Mouse (Mus musculus) forebrain, embryonic 11.5 days (tissue): ENCODE data around the gene Ddx56. TPM values are rescaled to one million over a fixed set of nuclear protein-coding genes. Genes with fewer than 3 reads are reported as not detected.

ENCODE experiments used
- ATAC-seq: fragments of 200-750 bp; cut with Nextera tagmentation; replicated peaks from 2 replicates; pipeline ENCODE4 v1.8.0; 2017; ENCODE audit warnings: moderate TSS enrichment; ENCODE audit not compliant: low FRiP score
- DNase-seq: peaks from one replicate; pipeline ENCODE4 v3.0.0-alpha.2; 2017; ENCODE audit warnings: low spot score
- H3K27ac ChIP-seq: fragments of 300-500 bp; sonication (generic); 2 replicates; pipeline ENCODE4 v1.5.1; 2014; ENCODE audit warnings: low read depth, low read length
- H3K27me3 ChIP-seq: fragments of 300-500 bp; sonication (generic); 2 replicates; pipeline ENCODE4 v1.6.1; 2014; ENCODE audit warnings: mild to moderate bottlenecking, low read length, mixed read lengths; ENCODE audit not compliant: control insufficient read depth, insufficient read depth
- H3K36me3 ChIP-seq: fragments of 300-500 bp; sonication (generic); 2 replicates; pipeline ENCODE4 v1.6.1; 2014; ENCODE audit warnings: mild to moderate bottlenecking, low read length, moderate library complexity, mixed read lengths; ENCODE audit not compliant: control insufficient read depth, insufficient read depth
- H3K4me1 ChIP-seq: fragments of 300-500 bp; sonication (generic); replicated peaks from 2 replicates; pipeline ENCODE4 v1.6.1; 2014; ENCODE audit warnings: low read length, mixed read lengths; ENCODE audit not compliant: control insufficient read depth, insufficient read depth
- H3K4me2 ChIP-seq: fragments of 300-500 bp; sonication (generic); 2 replicates; pipeline ENCODE4 v1.6.1; 2014; ENCODE audit warnings: low read depth, mild to moderate bottlenecking, low read length, moderate library complexity, mixed read lengths; ENCODE audit not compliant: severe bottlenecking
- H3K4me3 ChIP-seq: fragments of 300-500 bp; sonication (generic); 2 replicates; pipeline ENCODE4 v1.5.1; 2014; ENCODE audit warnings: low read depth, low read length
- H3K9ac ChIP-seq: fragments of 300-500 bp; sonication (generic); 2 replicates; pipeline ENCODE4 v1.6.1; 2014; ENCODE audit warnings: low read length
- H3K9me3 ChIP-seq: fragments of 300-500 bp; sonication (generic); 2 replicates; pipeline ENCODE4 v1.6.1; 2016; ENCODE audit warnings: low read length, mixed read lengths; ENCODE audit not compliant: control insufficient read depth
- WGBS: fragments of 180-500 bp; shearing (Covaris S2); extraction: QIAGEN DNeasy Blood & Tissue Kit; methylation state at CpG from one replicate; pipeline ENCODE4 v1.1.7; 2014; 5-methylcytosine and 5-hydroxymethylcytosine counted together
- polyA plus RNA-seq: library from polyadenylated mRNA; unstranded; fragments of >200 nt; fragmentation: Nextera tagmentation; extraction: Ambion mirVana; gene quantifications from 2 replicates; pipeline ENCODE4 v1.2.1, GENCODE M21; 2014

The Ddx56 gene
- polyA plus RNA-seq: 104 and 110 TPM in 2 replicates

DNA sequence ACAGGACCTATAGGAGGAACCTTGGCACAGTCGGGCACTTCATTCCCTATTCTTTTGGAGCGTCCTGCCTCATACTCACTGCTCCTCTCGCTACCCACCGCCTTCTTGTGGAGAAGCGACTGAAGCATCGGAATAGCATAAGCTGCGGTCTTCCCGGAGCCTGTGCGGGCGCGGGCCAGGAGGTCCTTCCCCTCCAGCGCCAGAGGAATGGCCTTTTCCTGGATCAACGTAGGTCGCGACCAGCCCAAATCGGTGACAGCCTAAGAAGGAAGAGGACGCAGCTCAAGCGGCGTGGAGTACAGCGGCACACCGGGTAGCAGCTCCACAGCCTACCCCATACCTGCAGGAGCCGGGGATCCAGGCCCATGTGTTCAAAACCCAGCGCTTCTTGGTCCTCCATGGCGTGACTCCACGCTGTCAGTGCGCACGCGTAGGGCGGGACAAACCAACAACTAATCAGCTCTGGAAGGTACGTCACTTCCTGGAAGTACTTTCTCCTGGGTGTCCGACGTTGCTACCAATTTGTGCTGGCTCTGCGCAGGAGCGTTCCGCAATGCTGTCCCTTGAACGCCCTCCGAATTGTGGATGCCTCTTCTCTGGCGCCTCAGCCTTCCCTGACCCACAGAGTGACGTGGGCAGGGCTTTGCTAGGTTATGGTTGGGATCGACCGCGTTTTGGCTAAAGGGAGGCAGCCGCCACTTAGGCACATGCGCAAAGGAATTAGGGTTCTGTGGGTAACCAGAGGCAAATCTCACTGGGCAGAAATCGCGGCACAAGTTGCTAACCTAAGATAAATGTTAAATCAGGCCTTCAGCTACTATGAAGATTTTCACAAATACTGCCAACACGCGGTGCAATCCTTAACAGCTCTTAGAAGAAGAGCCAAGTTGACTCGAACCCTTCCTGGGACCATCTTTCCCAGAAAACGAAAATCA, at the start of gene Ddx56:
Gene Ddx56, minus strand, starts transcription at position 453 of the 935 bp plus-strand sequence.
- H3K4me1 ChIP-seq: peaks cover 8% of the 10 kb centered on the region; the same call in 1 of the 2 replicates
- H3K36me3 ChIP-seq: peaks cover 17% of the 10 kb centered on the region
- WGBS: 2% methylated on average over 50 of the region's 50 CpGs
- peak within 1 kb of the TSS; percentile 87 for H3K9ac ChIP-seq
- peak; percentile 92 for DNase-seq
- peak within 1 kb of the TSS; percentile 90 for H3K27ac ChIP-seq
- peak within 1 kb of the TSS; percentile 96 for H3K4me3 ChIP-seq
- no peaks in the 10 kb centered on the region for H3K9me3 ChIP-seq
- ATAC-seq: peak; percentile 96
- no peaks in the 10 kb centered on the region for H3K27me3 ChIP-seq
- H3K4me2 ChIP-seq: peak within 1 kb of the TSS; percentile 94

DNA sequence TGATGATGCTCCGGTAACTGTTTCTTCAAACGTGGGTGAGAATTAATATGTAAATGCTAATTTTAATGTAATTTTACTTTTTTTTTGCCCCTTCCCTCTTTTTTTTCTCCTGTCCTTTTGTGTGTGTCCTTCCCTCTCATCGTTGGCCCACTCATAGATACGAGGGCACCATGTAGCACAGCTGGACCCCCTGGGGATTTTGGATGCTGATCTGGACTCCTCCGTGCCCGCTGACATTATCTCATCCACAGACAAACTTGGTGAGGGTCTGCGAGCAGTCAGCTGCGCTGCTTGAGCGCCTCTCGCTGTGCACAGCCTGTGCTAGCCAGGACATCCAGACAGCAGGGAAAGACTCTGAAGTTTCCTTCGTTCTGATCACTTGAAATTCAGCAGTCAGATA, 49.2 kb upstream of the Ddx56 start:
- Histone ChIP-seq H3K4me1 (no peaks in the 10 kb centered on the region), H3K36me3 (no peaks in the 10 kb centered on the region; the same call in 1 of the 2 replicates), H3K4me2 (no peak overlapping the region), H3K27me3 (no peaks in the 10 kb centered on the region), H3K9ac (no peak overlapping the region), H3K9me3 (no peaks in the 10 kb centered on the region), H3K4me3 (no peak overlapping the region), H3K27ac (no peak overlapping the region)
- ATAC-seq: no peak
- no peak for DNase-seq
- 88% methylated on average over 11 of the region's 11 CpGs for WGBS

GRCm38 (mm10) chr11:6313874-6314406, 46.4 kb upstream of the Ddx56 start:
- 93% methylated on average over 7 of the region's 7 CpGs for WGBS
- Histone ChIP-seq H3K27me3 (no peaks in the 10 kb centered on the region), H3K4me2 (no peak overlapping the region), H3K9ac (no peak overlapping the region), H3K9me3 (no peaks in the 10 kb centered on the region), H3K4me3 (no peak overlapping the region), H3K36me3 (no peaks in the 10 kb centered on the region; the same call in 1 of the 2 replicates), H3K4me1 (no peaks in the 10 kb centered on the region), H3K27ac (no peak overlapping the region)
- ATAC-seq: no peak
- no peak for DNase-seq

DNA sequence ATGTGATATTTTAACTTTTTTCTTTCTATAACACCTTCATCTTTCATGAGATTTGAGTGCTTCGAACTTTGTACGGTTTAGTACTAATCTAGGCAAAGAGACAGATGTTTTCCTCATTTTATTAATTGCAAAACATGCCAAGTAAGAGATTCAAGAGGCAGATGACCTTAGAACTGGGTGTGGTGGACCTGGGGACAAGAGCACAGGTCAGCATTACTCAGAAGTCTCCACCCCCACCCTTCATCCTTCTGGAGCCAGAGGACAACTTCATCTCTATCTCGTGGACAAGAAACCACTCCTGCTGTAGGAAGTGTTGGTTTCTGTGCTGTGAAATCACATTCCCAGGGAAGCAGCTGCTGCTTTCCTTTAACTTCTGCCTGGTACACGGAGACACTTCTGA, 40.6 kb upstream of the Ddx56 start:
- 95% methylated on average over 4 of the region's 4 CpGs for WGBS
- Histone ChIP-seq H3K4me3 (no peak overlapping the region), H3K27me3 (no peaks in the 10 kb centered on the region), H3K36me3 (no peaks in the 10 kb centered on the region), H3K4me2 (no peak overlapping the region), H3K9me3 (no peaks in the 10 kb centered on the region), H3K9ac (no peak overlapping the region), H3K4me1 (no peaks in the 10 kb centered on the region), H3K27ac (no peak overlapping the region)
- ATAC-seq: no peak
- DNase-seq: no peak

DNA sequence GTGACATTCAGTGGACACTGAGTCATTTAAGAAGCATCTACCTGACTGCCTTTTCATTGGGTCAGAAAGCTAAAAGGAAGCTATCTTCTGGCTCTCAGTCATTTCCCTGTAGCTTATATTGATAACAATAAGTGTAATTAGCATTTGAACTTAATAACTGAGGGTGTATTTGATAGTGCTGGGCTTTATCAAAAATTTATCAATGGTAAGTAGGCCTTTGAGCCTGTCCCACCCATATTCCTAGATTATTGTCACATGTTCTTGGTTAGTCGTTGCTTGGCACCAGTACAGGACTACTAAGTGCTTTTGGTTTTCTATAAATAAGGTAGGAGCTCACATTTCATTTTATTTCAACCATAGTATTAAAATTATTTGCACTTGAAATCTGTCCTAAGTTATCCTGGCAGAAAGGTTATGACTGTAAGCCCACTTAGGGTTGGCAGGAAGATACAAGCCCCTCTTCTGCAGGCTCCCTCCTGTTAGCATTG, 38.4 kb upstream of the Ddx56 start:
- Histone ChIP-seq H3K9me3 (no peaks in the 10 kb centered on the region), H3K27ac (no peak overlapping the region), H3K36me3 (no peaks in the 10 kb centered on the region; the same call in 1 of the 2 replicates), H3K27me3 (no peaks in the 10 kb centered on the region), H3K4me3 (no peak overlapping the region), H3K4me2 (no peak overlapping the region), H3K9ac (no peak overlapping the region), H3K4me1 (no peaks in the 10 kb centered on the region)
- WGBS: 98% methylated on average over 1 of the region's 1 CpGs
- DNase-seq: no peak
- no peak for ATAC-seq

- DNase-seq: no peak
- 81% methylated on average over 2 of the region's 2 CpGs for WGBS
- Histone ChIP-seq H3K4me1 (no peaks in the 10 kb centered on the region), H3K27ac (no peak overlapping the region), H3K4me2 (no peak overlapping the region), H3K27me3 (no peaks in the 10 kb centered on the region), H3K4me3 (no peak overlapping the region), H3K9me3 (no peaks in the 10 kb centered on the region), H3K9ac (no peak overlapping the region), H3K36me3 (peaks cover 2% of the 10 kb centered on the region; the same call in 1 of the 2 replicates)
- ATAC-seq: no peak
Measured at GRCm38 (mm10) chr11:6302793-6303192, 35.2 kb upstream of the Ddx56 start.

GRCm38 (mm10) chr11:6299435-6299834, 31.9 kb upstream of the Ddx56 start:
- H3K27me3 ChIP-seq: no peaks in the 10 kb centered on the region
- no peaks in the 10 kb centered on the region for H3K9me3 ChIP-seq
- no peak for ATAC-seq
- H3K4me3 ChIP-seq: no peak overlapping the region
- WGBS: 87% methylated on average over 2 of the region's 2 CpGs
- no peaks in the 10 kb centered on the region for H3K4me1 ChIP-seq
- no peak overlapping the region for H3K9ac ChIP-seq
- no peak overlapping the region for H3K27ac ChIP-seq
- peaks cover 2% of the 10 kb centered on the region; the same call in 1 of the 2 replicates for H3K36me3 ChIP-seq
- H3K4me2 ChIP-seq: no peak overlapping the region
- no peak for DNase-seq

DNA sequence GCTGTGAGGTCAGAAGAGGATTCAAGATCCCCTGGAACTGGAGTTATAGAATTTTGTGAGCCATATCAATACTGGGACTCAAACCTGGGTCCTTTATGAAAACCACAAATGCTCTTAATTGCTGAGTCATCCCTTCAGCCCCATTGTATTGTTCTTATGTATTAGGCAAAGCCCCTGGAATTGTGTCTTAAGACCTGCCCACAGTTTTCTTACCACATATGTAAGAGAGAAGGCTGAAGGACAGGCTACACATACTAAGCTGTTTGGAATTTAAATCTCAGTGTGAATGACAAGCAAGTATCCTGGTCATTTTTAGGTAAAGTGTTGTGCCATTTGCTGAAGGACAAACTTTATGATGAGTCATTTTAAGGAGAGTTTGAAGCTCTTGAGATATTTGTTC, 28.5 kb upstream of the Ddx56 start:
- H3K9ac ChIP-seq: no peak overlapping the region
- H3K27ac ChIP-seq: no peak overlapping the region
- DNase-seq (no peak), ATAC-seq (no peak)
- no peaks in the 10 kb centered on the region for H3K27me3 ChIP-seq
- H3K4me3 ChIP-seq: no peak overlapping the region
- H3K9me3 ChIP-seq: no peaks in the 10 kb centered on the region
- H3K4me1 ChIP-seq: peaks cover 4% of the 10 kb centered on the region; the same call in 1 of the 2 replicates
- H3K36me3 ChIP-seq: peaks cover 2% of the 10 kb centered on the region; the same call in 1 of the 2 replicates
- H3K4me2 ChIP-seq: no peak overlapping the region
